Mouse (Mus musculus): ENCODE data around the gene Dync1h1. TPM values are rescaled to one million over a fixed set of nuclear protein-coding genes. Genes with fewer than 3 reads are reported as not detected.

The Dync1h1 gene
- total and polyA plus RNA-seq, 3 experiments, result 24.9 to 114 (median 80.1) TPM

- dilution Hi-C loops (cut with MboI; ENCODE audit: extremely low pct_ligation_motif_present, extremely low pct_unique_long_range_greater_than_20kb, low sequenced_read_pairs), result no loop called here
- no peak for DNase-seq (ENCODE audit: extremely low read depth)
- in situ Hi-C loops (cut with MboI; ENCODE audit: low pct_ligation_motif_present, low pct_unique_long_range_greater_than_20kb, low sequenced_read_pairs), result no loop called here
- Histone ChIP-seq H3K79me2 (replicated peaks; ENCODE audit: control insufficient read depth, extremely low read depth, insufficient read depth, poor library complexity, severe bottlenecking) (no peaks in the 10 kb centered on the region), H3K9me3 (replicated peaks; ENCODE audit: low read length) (no peaks in the 10 kb centered on the region), H3K27ac (ENCODE audit: insufficient read depth, low read depth) (no peak overlapping the region), H3K4me2 (ENCODE audit: insufficient read depth, low read depth, poor library complexity, severe bottlenecking) (no peak overlapping the region), H3K4me3 (replicated peaks in 1 of 3; ENCODE audit: low read depth in 2 of 3, low read length in 2 of 3, poor library complexity in 1 of 3) (no peak overlapping the region), H3K36me3 (replicated peaks in 1 of 2; ENCODE audit: control insufficient read depth in 1 of 2, insufficient read depth in 1 of 2, low read length in 1 of 2) (peaks cover 29 to 77% of the 10 kb centered on the region in 2 experiments), H3K4me1 (ENCODE audit: control insufficient read depth in 1 of 2, insufficient read depth in 2 of 2) (peaks cover 0 to 2% of the 10 kb centered on the region in 2 experiments; a peak in 1 of 4 replicates), H3K27me3 (replicated peaks) (no peaks in the 10 kb centered on the region), H3K9ac (ENCODE audit: insufficient read depth, low read depth) (no peak overlapping the region)
- TF ChIP-seq E2F4 (IDR thresholded peaks at IDR 0.05; ENCODE audit: insufficient replicate concordance, low read depth, low read length) (no peak), RCOR1 (conservative IDR thresholded peaks at IDR 0.05; ENCODE audit: low read depth, low read length) (no peak), MAFK (IDR thresholded peaks at IDR 0.05; ENCODE audit: insufficient replicate concordance, low read length) (no peak), EP300 (IDR thresholded peaks at IDR 0.05; ENCODE audit: low read length) (no peak), USF1 (IDR thresholded peaks at IDR 0.05; ENCODE audit: low read depth, low read length) (no peak), GABPA (IDR thresholded peaks at IDR 0.05; ENCODE audit: insufficient replicate concordance, low read depth, low read length) (no peak), POLR2A (IDR thresholded peaks at IDR 0.05; ENCODE audit: low read depth, low read length) (no peak), CTCF (conservative IDR thresholded peaks at IDR 0.05 in 1 of 2, IDR thresholded peaks at IDR 0.05 in 1 of 2; ENCODE audit: low read depth in 2 of 2, low read length in 2 of 2) (no peak), JUND (conservative IDR thresholded peaks at IDR 0.05; ENCODE audit: low read depth, low read length) (no peak), RAD21 (IDR thresholded peaks at IDR 0.05; ENCODE audit: low read depth, low read length) (no peak), ZC3H11A (IDR thresholded peaks at IDR 0.05; ENCODE audit: low read depth, low read length) (no peak), BHLHE40 (IDR thresholded peaks at IDR 0.05; ENCODE audit: low read depth, low read length) (no peak), ZMIZ1 (IDR thresholded peaks at IDR 0.05; ENCODE audit: low read depth, low read length) (no peak), ETS1 (conservative IDR thresholded peaks at IDR 0.05; ENCODE audit: low read depth, low read length) (no peak)
Observed at GRCm38 (mm10) chr12:110578333-110578732, 22.9 kb upstream of the Dync1h1 start.

GRCm38 (mm10) chr12:110588622-110589021 is 12.6 kb upstream of the Dync1h1 start:
- Histone ChIP-seq H3K79me2 (replicated peaks; ENCODE audit: control insufficient read depth, extremely low read depth, insufficient read depth, poor library complexity, severe bottlenecking) (no peaks in the 10 kb centered on the region; the same call in 1 of the 2 replicates), H3K4me1 (ENCODE audit: control insufficient read depth in 1 of 2, insufficient read depth in 2 of 2) (peaks cover 6 to 24% of the 10 kb centered on the region in 2 experiments), H3K9ac (ENCODE audit: insufficient read depth, low read depth) (no peak overlapping the region), H3K4me2 (ENCODE audit: insufficient read depth, low read depth, poor library complexity, severe bottlenecking) (no peak overlapping the region), H3K9me3 (replicated peaks; ENCODE audit: low read length) (no peaks in the 10 kb centered on the region), H3K27ac (ENCODE audit: insufficient read depth, low read depth) (no peak overlapping the region), H3K36me3 (replicated peaks in 1 of 2; ENCODE audit: control insufficient read depth in 1 of 2, insufficient read depth in 1 of 2, low read length in 1 of 2) (peaks cover 0 to 6% of the 10 kb centered on the region in 2 experiments), H3K27me3 (replicated peaks) (no peaks in the 10 kb centered on the region), H3K4me3 (replicated peaks in 1 of 3; ENCODE audit: low read depth in 2 of 3, low read length in 2 of 3, poor library complexity in 1 of 3) (no peak overlapping the region)
- in situ Hi-C loops (cut with MboI; ENCODE audit: low pct_ligation_motif_present, low pct_unique_long_range_greater_than_20kb, low sequenced_read_pairs) (no loop called here), dilution Hi-C loops (cut with MboI; ENCODE audit: extremely low pct_ligation_motif_present, extremely low pct_unique_long_range_greater_than_20kb, low sequenced_read_pairs) (no loop called here)
- DNase-seq (ENCODE audit: extremely low read depth), result no peak
- TF ChIP-seq MEF2A (IDR thresholded peaks at IDR 0.05; ENCODE audit: borderline replicate concordance, low read depth, low read length), result no peak
- TF ChIP-seq RCOR1 (conservative IDR thresholded peaks at IDR 0.05; ENCODE audit: low read depth, low read length), result no peak
- no peak for TF ChIP-seq ZKSCAN1 (IDR thresholded peaks at IDR 0.05; ENCODE audit: borderline replicate concordance, low read depth, low read length)
- TF ChIP-seq RAD21 (IDR thresholded peaks at IDR 0.05; ENCODE audit: low read depth, low read length), result no peak
- TF ChIP-seq ELF1 (IDR thresholded peaks at IDR 0.05; ENCODE audit: low read depth, low read length), result no peak
- no peak for TF ChIP-seq NRF1 (IDR thresholded peaks at IDR 0.05; ENCODE audit: low read depth, low read length)
- no peak for TF ChIP-seq USF1 (IDR thresholded peaks at IDR 0.05; ENCODE audit: low read depth, low read length)
- TF ChIP-seq ZC3H11A (IDR thresholded peaks at IDR 0.05; ENCODE audit: low read depth, low read length), result no peak
- TF ChIP-seq CTCF (conservative IDR thresholded peaks at IDR 0.05 in 1 of 2, IDR thresholded peaks at IDR 0.05 in 1 of 2; ENCODE audit: low read depth in 2 of 2, low read length in 2 of 2), result no peak
- TF ChIP-seq NELFE (IDR thresholded peaks at IDR 0.05; ENCODE audit: low read depth, low read length), result no peak
- TF ChIP-seq MAZ (IDR thresholded peaks at IDR 0.05; ENCODE audit: low read depth, low read length), result no peak
- TF ChIP-seq ETS1 (conservative IDR thresholded peaks at IDR 0.05; ENCODE audit: low read depth, low read length), result no peak
- TF ChIP-seq EP300 (IDR thresholded peaks at IDR 0.05; ENCODE audit: low read length), result no peak
- TF ChIP-seq MAX (IDR thresholded peaks at IDR 0.05; ENCODE audit: low read length), result no peak
- TF ChIP-seq GABPA (IDR thresholded peaks at IDR 0.05; ENCODE audit: insufficient replicate concordance, low read depth, low read length), result no peak
- no peak for TF ChIP-seq POLR2A (IDR thresholded peaks at IDR 0.05; ENCODE audit: low read depth, low read length)
- no peak for TF ChIP-seq MXI1 (IDR thresholded peaks at IDR 0.05; ENCODE audit: low read depth, low read length)

Data from CH12.LX (cell line).